Mouse (Mus musculus) mesoderm, embryonic 11.5 days (tissue): Measurements from ENCODE around the gene Ak4.

Experiments used
- DNase-seq: peaks from one replicate; pipeline ENCODE4 v3.0.0-alpha.2; 2012; ENCODE audit warnings: low read depth, low spot score

Ak4 gene

GRCm38 (mm10) chr4:101511768-101512521 is 92.9 kb downstream of the Ak4 start:
- DNase-seq: no peak

GRCm38 (mm10) chr4:101513251-101513650 is 94.2 kb downstream of the Ak4 start:
- DNase-seq: no peak

DNA sequence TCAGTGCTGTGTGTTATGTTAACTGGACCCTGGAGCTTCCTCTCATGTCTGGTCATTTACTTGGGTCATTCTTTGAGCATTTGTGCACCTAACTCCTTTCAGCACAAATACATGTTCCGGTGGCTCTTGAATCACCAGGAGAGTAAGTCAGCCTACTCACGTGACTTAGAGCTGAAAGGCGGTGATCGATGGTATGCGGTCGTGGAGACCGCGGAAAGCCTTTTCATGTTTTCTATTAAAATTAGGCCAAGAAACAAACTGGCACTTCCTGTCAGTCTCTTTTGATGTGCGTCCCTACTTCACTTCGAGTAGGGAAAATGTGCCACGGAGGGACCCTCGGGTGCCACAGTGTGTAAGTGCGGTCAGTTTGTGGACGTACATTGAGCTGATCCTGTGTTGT is 96.8 kb downstream of the Ak4 start:
- DNase-seq: no peak
